30 mouse cellular contexts compared by ENCODE assay signal in genomic region chr19:38526855-38527254, GRCm38 (mm10). TPM values are rescaled to one million over a fixed set of nuclear protein-coding genes. Genes with fewer than 3 reads are reported as not detected.
DNase-seq lines count a peak whose midpoint lies in the region; ATAC-seq and TF ChIP-seq lines count a peak whose summit lies in the region.
"Had no signal": no experiment of that assay in that cellular context is flagged by ENCODE, and none has a peak within 500 bp of the region (broad histone marks: within the 10 kb centered on the region; RNA-seq: fewer than 3 reads in every experiment).

No protein-coding gene starts in this region.

- peaks cover 19% of the 10 kb centered on the region for H3K4me1 ChIP-seq in hindbrain, embryonic 10.5 days (replicated peaks)
- peaks cover 11% of the 10 kb centered on the region; the same call in 1 of the 2 replicates for H3K4me1 ChIP-seq in hindbrain, embryonic 14.5 days (replicated peaks; ENCODE audit: control insufficient read depth, insufficient read depth, low read length)
- peaks cover 5% of the 10 kb centered on the region; the same call in 1 of the 2 replicates for H3K4me1 ChIP-seq in midbrain, embryonic 14.5 days (ENCODE audit: control insufficient read depth, insufficient read depth, low read length)
- no peaks in the 10 kb centered on the region for H3K4me1 ChIP-seq in midbrain, postnatal 0 days (ENCODE audit: insufficient read depth, low read length)
- H3K4me1 ChIP-seq in neural tube, embryonic 14.5 days (ENCODE audit: control insufficient read depth, insufficient read depth, low read length): no peaks in the 10 kb centered on the region
- H3K4me1 ChIP-seq: heart, embryonic 15.5 days; hindbrain, embryonic 15.5 days; intestine, embryonic 15.5 days had no signal

- no peak overlapping the region for H3K4me2 ChIP-seq in hindbrain, embryonic 14.5 days (replicated peaks)
- H3K4me2 ChIP-seq in midbrain, embryonic 14.5 days (ENCODE audit: low read length): no peak overlapping the region
- H3K4me2 ChIP-seq in midbrain, postnatal 0 days (ENCODE audit: low read depth, low read length, poor library complexity, severe bottlenecking): no peak overlapping the region
- no peak overlapping the region for H3K4me2 ChIP-seq in neural tube, embryonic 14.5 days (ENCODE audit: low read depth, low read length)
- H3K4me2 ChIP-seq: forebrain, embryonic 12.5 days; heart, embryonic 15.5 days; hindbrain, embryonic 15.5 days; intestine, embryonic 15.5 days had no signal

- no peak for TF ChIP-seq CTCF in midbrain, postnatal 0 days (IDR thresholded peaks at IDR 0.05)

- no peak overlapping the region for H3K9ac ChIP-seq in hindbrain, embryonic 14.5 days
- H3K9ac ChIP-seq in midbrain, embryonic 14.5 days (replicated peaks; ENCODE audit: low read length): no peak overlapping the region
- no peak overlapping the region for H3K9ac ChIP-seq in midbrain, postnatal 0 days (replicated peaks; ENCODE audit: low read length, poor library complexity, severe bottlenecking)
- H3K9ac ChIP-seq in neural tube, embryonic 14.5 days (replicated peaks; ENCODE audit: low read depth, low read length): no peak overlapping the region
- H3K9ac ChIP-seq: forebrain, embryonic 12.5 days; forebrain, postnatal 0 days; heart, embryonic 15.5 days; hindbrain, embryonic 15.5 days; intestine, embryonic 15.5 days; liver, embryonic 14.5 days had no signal

- 17% methylated on average over 3 of the region's 3 CpGs for WGBS in hindbrain, embryonic 10.5 days
- 9% methylated on average over 3 of the region's 3 CpGs for WGBS in hindbrain, embryonic 14.5 days
- 11% methylated on average over 3 of the region's 3 CpGs for WGBS in midbrain, embryonic 14.5 days
- WGBS in midbrain, postnatal 0 days: 13% methylated on average over 3 of the region's 3 CpGs
- 2% methylated on average over 3 of the region's 3 CpGs for WGBS in neural tube, embryonic 14.5 days

- no peak overlapping the region for H3K4me3 ChIP-seq in hindbrain, embryonic 10.5 days
- no peak overlapping the region for H3K4me3 ChIP-seq in hindbrain, embryonic 14.5 days (replicated peaks; ENCODE audit: low read length)
- no peak overlapping the region for H3K4me3 ChIP-seq in midbrain, embryonic 14.5 days (replicated peaks; ENCODE audit: low read depth, low read length)
- H3K4me3 ChIP-seq in midbrain, postnatal 0 days (ENCODE audit: low read depth, low read length): no peak overlapping the region
- no peak overlapping the region for H3K4me3 ChIP-seq in neural tube, embryonic 14.5 days (ENCODE audit: low read depth, low read length)
- H3K4me3 ChIP-seq: erythroblast, embryonic 14.5 days; forebrain, embryonic 12.5 days; heart, embryonic 15.5 days; hindbrain, embryonic 15.5 days; intestine, embryonic 15.5 days had no signal

- peaks cover 14% of the 10 kb centered on the region for H3K9me3 ChIP-seq in hindbrain, embryonic 10.5 days
- 0 out of 2 replicates have a peak, but pooled peaks cover 4% of the 10 kb centered on the region for H3K9me3 ChIP-seq in hindbrain, embryonic 14.5 days (ENCODE audit: control insufficient read depth, low read length)
- H3K9me3 ChIP-seq in midbrain, embryonic 14.5 days (ENCODE audit: control insufficient read depth, low read length): peaks cover 4% of the 10 kb centered on the region; the same call in 1 of the 2 replicates
- peaks cover 10% of the 10 kb centered on the region for H3K9me3 ChIP-seq in midbrain, postnatal 0 days (ENCODE audit: low read length)
- H3K9me3 ChIP-seq in neural tube, embryonic 14.5 days (ENCODE audit: control insufficient read depth, low read length): peaks cover 8% of the 10 kb centered on the region
- H3K9me3 ChIP-seq: heart, embryonic 15.5 days; hindbrain, embryonic 15.5 days; intestine, embryonic 15.5 days had no signal

- peak overlapping the region; percentile 42; the same call in 1 of the 2 replicates for H3K27ac ChIP-seq in hindbrain, embryonic 10.5 days
- no peak overlapping the region for H3K27ac ChIP-seq in hindbrain, embryonic 14.5 days
- no peak overlapping the region for H3K27ac ChIP-seq in midbrain, embryonic 14.5 days (replicated peaks; ENCODE audit: low read depth, low read length)
- no peak overlapping the region for H3K27ac ChIP-seq in midbrain, postnatal 0 days (ENCODE audit: low read depth, low read length)
- no peak overlapping the region for H3K27ac ChIP-seq in neural tube, embryonic 14.5 days (ENCODE audit: low read depth, low read length)
- H3K27ac ChIP-seq: forebrain, embryonic 12.5 days; heart, embryonic 15.5 days; hindbrain, embryonic 15.5 days; intestine, embryonic 15.5 days; kidney, postnatal 0 days; liver, embryonic 14.5 days had no signal

- DNase-seq in hindbrain, embryonic 10.5 days (ENCODE audit: low spot score): peak; percentile 24
- DNase-seq in hindbrain, embryonic 14.5 days (ENCODE audit: low spot score): no peak
- peak; percentile 13 for DNase-seq in midbrain, embryonic 14.5 days
- no peak for DNase-seq in midbrain, postnatal 0 days (ENCODE audit: low spot score)
- DNase-seq in ZHBTc4 (ENCODE audit: low read depth, low spot score): peak; percentile 62
- DNase-seq in ovary, postnatal 10 days (ENCODE audit: low spot score): no peak
- DNase-seq in frontal cortex, postnatal 36 days (ENCODE audit: low spot score in 2 of 2): no peak
- DNase-seq: adrenal gland, adult 2 months; adrenal gland, postnatal 36 days; cerebellum, adult 18-20 months; cerebellum, postnatal 14 days; forebrain, postnatal 0 days; gastrocnemius, postnatal 10 days; kidney, adult 8-10 months; kidney, postnatal 4 days; liver; lung, adult 2 months; lung, postnatal 14 days; right cerebral cortex, adult 18-20 months; spleen, adult 18-20 months; thymus, postnatal 14 days had no signal

- H3K36me3 ChIP-seq in hindbrain, embryonic 10.5 days: peaks cover 22% of the 10 kb centered on the region
- H3K36me3 ChIP-seq in hindbrain, embryonic 14.5 days (replicated peaks; ENCODE audit: control insufficient read depth, insufficient read depth): no peaks in the 10 kb centered on the region
- H3K36me3 ChIP-seq in midbrain, embryonic 14.5 days (ENCODE audit: control insufficient read depth, insufficient read depth, low read length): no peaks in the 10 kb centered on the region
- no peaks in the 10 kb centered on the region for H3K36me3 ChIP-seq in midbrain, postnatal 0 days (ENCODE audit: insufficient read depth, low read length)
- no peaks in the 10 kb centered on the region for H3K36me3 ChIP-seq in neural tube, embryonic 14.5 days (ENCODE audit: control insufficient read depth, insufficient read depth, low read length)
- H3K36me3 ChIP-seq: hindbrain, embryonic 15.5 days; intestine, embryonic 15.5 days had no signal

- ATAC-seq in hindbrain, embryonic 14.5 days (ENCODE audit: low FRiP score): no peak; the same call in 1 of the 2 replicates
- ATAC-seq in midbrain, embryonic 14.5 days (ENCODE audit: low FRiP score, low TSS enrichment): no peak
- no peak for ATAC-seq in midbrain, postnatal 0 days (ENCODE audit: low FRiP score)
- ATAC-seq in neural tube, embryonic 14.5 days (ENCODE audit: low read depth): peak; percentile 56; the same call in 1 of the 2 replicates
- ATAC-seq: activated CD4-positive, CD25-positive, alpha-beta regulatory T cell, adult 4 months; forebrain, postnatal 0 days; intestine, embryonic 15.5 days had no signal

- H3K27me3 ChIP-seq in hindbrain, embryonic 10.5 days (ENCODE audit: insufficient read depth, poor library complexity, severe bottlenecking): no peaks in the 10 kb centered on the region
- H3K27me3 ChIP-seq in hindbrain, embryonic 14.5 days (ENCODE audit: control insufficient read depth, insufficient read depth, low read length): no peaks in the 10 kb centered on the region
- no peaks in the 10 kb centered on the region for H3K27me3 ChIP-seq in midbrain, embryonic 14.5 days (ENCODE audit: control insufficient read depth, insufficient read depth, low read length)
- H3K27me3 ChIP-seq in midbrain, postnatal 0 days (ENCODE audit: insufficient read depth, low read length): no peaks in the 10 kb centered on the region
- H3K27me3 ChIP-seq in neural tube, embryonic 14.5 days (ENCODE audit: control insufficient read depth, insufficient read depth, low read length): no peaks in the 10 kb centered on the region
- H3K27me3 ChIP-seq: forebrain, embryonic 12.5 days; heart, embryonic 15.5 days; hindbrain, embryonic 15.5 days; intestine, embryonic 15.5 days had no signal

RNA-seq across cellular contexts. Expression of gene Plce1, which starts 45.9 kb away (rescaled TPM):
- polyA plus RNA-seq in hindbrain, embryonic 10.5 days (2016; fragmentation: Nextera tagmentation; extraction: Ambion mirVana): 4.5 and 5.0 TPM in 2 replicates
- 4.3 and 4.7 TPM in 2 replicates for polyA plus RNA-seq in hindbrain, embryonic 14.5 days (2014; fragmentation: Nextera tagmentation; extraction: Ambion mirVana)
- polyA plus RNA-seq in midbrain, embryonic 14.5 days (2014; fragmentation: Nextera tagmentation; extraction: Ambion mirVana): 2.9 and 4.3 TPM in 2 replicates
- total RNA-seq in midbrain, postnatal 0 days (2014; rRNA removed): 11.8 and 19.5 TPM in 2 replicates
- 3.0 and 3.3 TPM in 2 replicates for polyA plus RNA-seq in midbrain, postnatal 0 days (2015; fragmentation: Nextera tagmentation; extraction: Ambion mirVana)
- polyA plus RNA-seq in neural tube, embryonic 14.5 days (2014; fragmentation: Nextera tagmentation; extraction: Ambion mirVana): 3.9 and 5.2 TPM in 2 replicates
- polyA plus RNA-seq: erythroblast, embryonic 14.5 days had no signal

Comparison
In these comparisons a context has a peak if more than half of its experiments do, and no peak if none do; other contexts are left out.
1. DNase-seq: peak in hindbrain, embryonic 10.5 days (single experiment), midbrain, embryonic 14.5 days (single experiment) and ZHBTc4 (single experiment); none in hindbrain, embryonic 14.5 days (single experiment), midbrain, postnatal 0 days (single experiment), ovary, postnatal 10 days (single experiment) and frontal cortex, postnatal 36 days (0 of 2).